Mouse (Mus musculus): Measurements from ENCODE around the gene Pdhb.

- TF ChIP-seq CEBPB (IDR thresholded peaks at IDR 0.05; ENCODE audit: insufficient read depth, poor library complexity, severe bottlenecking): no peak
- TF ChIP-seq POLR2A (IDR thresholded peaks at IDR 0.05; ENCODE audit: insufficient read length, low read depth): no peak
- TF ChIP-seq MAX (IDR thresholded peaks at IDR 0.05; ENCODE audit: low read depth): no peak
Measured at GRCm38 (mm10) chr14:8200769-8201168, 27.9 kb upstream of the Pdhb start.

Measured in myocyte (in vitro differentiated cells).